Mouse (Mus musculus) ES-E14 (cell line): ENCODE measurements around the gene Rec8.

ENCODE experiments used
- CHD2 ChIP-seq: IDR thresholded peaks from 2 replicates; pipeline ENCODE4 v1.6.1; 2014; ENCODE audit warnings: mild to moderate bottlenecking, low read depth, low read length, inconsistent platforms
- HCFC1 ChIP-seq: IDR thresholded peaks from 2 replicates; pipeline ENCODE4 v1.6.1; 2012; ENCODE audit warnings: low read length, inconsistent platforms, borderline replicate concordance; ENCODE audit not compliant: insufficient read depth

DNA sequence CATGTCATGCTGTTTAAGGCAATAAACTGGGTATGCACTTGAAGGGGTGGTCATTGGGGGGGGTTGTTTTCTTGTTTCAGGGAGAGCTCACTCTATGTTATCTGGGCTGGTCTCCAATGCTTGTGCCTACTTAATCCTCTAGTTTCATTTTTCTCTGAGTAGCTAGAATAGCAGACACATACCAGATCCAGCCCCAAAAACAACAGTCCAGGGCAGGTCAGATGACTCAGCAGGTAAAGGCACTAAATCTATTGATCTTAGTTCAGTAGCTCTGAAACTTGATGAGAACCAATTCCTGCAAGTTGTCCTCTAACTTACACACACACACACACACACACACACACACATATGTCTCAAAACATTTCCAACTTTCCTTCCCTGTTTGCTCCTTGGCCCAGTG, 46.1 kb upstream of the Rec8 start:
- TF ChIP-seq HCFC1, result no peak
- no peak for TF ChIP-seq CHD2
